8 mouse cellular contexts compared by ENCODE assay signal in genomic region chr2:59611831-59612732, GRCm38 (mm10). TPM values are rescaled to one million over a fixed set of nuclear protein-coding genes. Genes with fewer than 3 reads are reported as not detected.
DNase-seq lines count a peak whose midpoint lies in the region; ATAC-seq and TF ChIP-seq lines count a peak whose summit lies in the region.

TSS of gene Tanc1 (plus strand) at chr2:59612042.

- peak; percentile 94 to 97 for DNase-seq in adrenal gland, adult (ENCODE audit: inconsistent age in 2 of 2, low spot score in 1 of 2)
- DNase-seq in gastrocnemius, postnatal 25 days, result peak; percentile 86
- peak; percentile 40 to 77 for DNase-seq in left cerebral cortex, postnatal 14 days (ENCODE audit: low spot score in 2 of 2)
- DNase-seq in right cerebral cortex, postnatal 25 days, result peak; percentile 81
- peak; percentile 83 to 90 for DNase-seq in urinary bladder, postnatal 36 days (ENCODE audit: low spot score in 2 of 2)

- peak; percentile 86 for ATAC-seq in inflammation-experienced regulatory T-cells, adult 6 months
- peak; percentile 94 for ATAC-seq in megakaryocyte progenitor cell, adult 5-6 weeks (replicated peaks; ENCODE audit: poor library complexity)

- no peak for TF ChIP-seq CTCF in cortical plate, adult 2 months (IDR thresholded peaks at IDR 0.05; ENCODE audit: extremely low read depth, insufficient read depth, low read length)

- intact Hi-C loops in left cerebral cortex, postnatal 14 days (cut with DNase I), result loop anchor here (5.0 kb wide), 1 partner anchor 135 kb away; no protein-coding TSS in a partner anchor

- TF ChIP-seq POLR2A in cortical plate, adult 2 months (IDR thresholded peaks at IDR 0.05; ENCODE audit: extremely low read depth, insufficient read depth, low read length), result no peak

- H3K27ac ChIP-seq in cortical plate, adult 2 months (ENCODE audit: insufficient read depth, low read length), result peak within 1 kb of the TSS; percentile 65; the same call in 1 of the 2 replicates

- peaks cover 3% of the 10 kb centered on the region for H3K4me1 ChIP-seq in cortical plate, adult 2 months (ENCODE audit: control insufficient read depth, insufficient read depth, low read length)

- H3K4me3 ChIP-seq in cortical plate, adult 2 months (ENCODE audit: insufficient read depth, low read length), result peak within 1 kb of the TSS; percentile 58

RNA-seq across cellular contexts. Expression of gene Tanc1, which starts in this region (rescaled TPM):
- polyA plus RNA-seq in cortical plate, adult 2 months (2012; rRNA removed), result 9.8 and 14.3 TPM in 2 replicates
- total RNA-seq in gastrocnemius, postnatal 25 days (2021), result 1 to 10 TPM; 6.2 to 7.9 TPM
- 10 to 100 TPM in 1 of 3 experiments, 1 to 10 TPM in 2; 4.7 to 13.5 (median 9.6) TPM for polyA plus RNA-seq in inflammation-experienced regulatory T-cells, adult 6 months (2017; shearing (Covaris generic))
- total RNA-seq in left cerebral cortex, postnatal 14 days (2021), result 10 to 100 TPM; 13.0 to 14.9 TPM
- total RNA-seq in megakaryocyte progenitor cell, adult 5-6 weeks (2015), result 5.4 and 7.4 TPM in 2 replicates
- 5.1 and 6.1 TPM in 2 replicates for total RNA-seq in megakaryocyte progenitor cell, adult 5-6 weeks (2017)

Comparison
In these comparisons a context has a peak if more than half of its experiments do, and no peak if none do; other contexts are left out.
1. Peak in every context shown above with its lines: DNase-seq, ATAC-seq, H3K4me3 ChIP-seq and H3K27ac ChIP-seq.